Mouse (Mus musculus): Measurements from ENCODE around the gene Olfr325.

The Olfr325 gene

GRCm38 (mm10) chr11:58630401-58630800 lies 52.9 kb downstream of the Olfr325 start, which contains the start of gene Olfr323:
Gene Olfr323, minus strand, starts transcription at chr11:58630501.
- in situ Hi-C loops (cut with MboI, MseI), result no loop called here

Measured in T-helper 2 cell (primary cell).